ENCODE assay signal across 17 mouse cellular contexts in the genomic region with DNA sequence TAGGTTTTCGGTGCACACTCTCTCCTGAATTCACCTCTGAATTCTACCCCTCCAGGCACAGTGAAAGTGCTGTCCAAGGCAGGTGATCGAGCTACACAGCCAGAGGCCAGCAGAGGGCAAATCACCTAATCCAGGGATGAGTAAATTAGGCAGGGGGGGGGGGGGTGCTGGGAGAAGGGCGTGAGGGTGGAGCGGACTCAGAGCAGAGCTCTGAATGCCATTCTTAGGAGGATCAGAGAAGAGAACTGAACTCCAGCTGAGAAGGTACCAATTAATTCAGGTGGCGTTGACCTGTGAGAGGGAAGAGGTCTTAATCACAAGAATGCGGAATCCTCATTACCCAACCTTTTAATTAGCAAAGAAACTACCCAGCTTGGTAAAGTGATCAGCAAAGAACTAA.
DNase-seq lines count a peak whose midpoint lies in the region; ATAC-seq and TF ChIP-seq lines count a peak whose summit lies in the region.
"Had no signal": no experiment of that assay in that cellular context is flagged by ENCODE, and none has a peak within 500 bp of the region (broad histone marks: within the 10 kb centered on the region; RNA-seq: fewer than 3 reads in every experiment).

No protein-coding gene starts in this region.

- no peaks in the 10 kb centered on the region for H3K36me3 ChIP-seq in midbrain, embryonic 10.5 days
- H3K36me3 ChIP-seq in midbrain, postnatal 0 days (ENCODE audit: insufficient read depth, low read length): no peaks in the 10 kb centered on the region
- H3K36me3 ChIP-seq in hindbrain, embryonic 13.5 days: no peaks in the 10 kb centered on the region
- H3K36me3 ChIP-seq in liver, embryonic 11.5 days (ENCODE audit: control insufficient read depth, insufficient read depth, low read length): no peaks in the 10 kb centered on the region

- no peak overlapping the region for H3K4me2 ChIP-seq in midbrain, postnatal 0 days (ENCODE audit: low read depth, low read length, poor library complexity, severe bottlenecking)
- H3K4me2 ChIP-seq in hindbrain, embryonic 13.5 days: no peak overlapping the region
- no peak overlapping the region for H3K4me2 ChIP-seq in liver, embryonic 11.5 days

- H3K27me3 ChIP-seq in midbrain, embryonic 10.5 days (ENCODE audit: low read depth, poor library complexity, severe bottlenecking): no peaks in the 10 kb centered on the region
- H3K27me3 ChIP-seq in midbrain, postnatal 0 days (ENCODE audit: insufficient read depth, low read length): no peaks in the 10 kb centered on the region
- no peaks in the 10 kb centered on the region for H3K27me3 ChIP-seq in hindbrain, embryonic 13.5 days
- H3K27me3 ChIP-seq in liver, embryonic 11.5 days (replicated peaks; ENCODE audit: control insufficient read depth, insufficient read depth, low read length): no peaks in the 10 kb centered on the region

- peak; percentile 20 for DNase-seq in midbrain, embryonic 10.5 days (ENCODE audit: low spot score)
- DNase-seq in midbrain, postnatal 0 days (ENCODE audit: low spot score): no peak
- DNase-seq in embryo, embryonic 11 days: peak; percentile 15
- DNase-seq in retina, postnatal 1 day: peak; percentile 11
- no peak for DNase-seq in liver, embryonic 11.5 days (ENCODE audit: low spot score)
- DNase-seq in right cerebral cortex, adult 18-20 months: no peak
- no peak for DNase-seq in heart, postnatal 4 days
- DNase-seq: adrenal gland, postnatal 25 days; heart, adult 18-20 months; kidney, adult 9 months; lung, postnatal 10 days; right cerebral cortex, postnatal 4 days had no signal

- no peak for ATAC-seq in midbrain, postnatal 0 days (ENCODE audit: low FRiP score)
- ATAC-seq in hindbrain, embryonic 13.5 days (ENCODE audit: low FRiP score): 0 out of 2 replicates have a peak, but pooled peaks have one; percentile 46
- ATAC-seq in liver, embryonic 11.5 days (replicated peaks; ENCODE audit: low FRiP score): no peak
- ATAC-seq: activated CD4-positive, CD25-positive, alpha-beta regulatory T cell, adult 4 months; inflammation-experienced regulatory T-cells, adult 6 months had no signal

- TF ChIP-seq CTCF in midbrain, postnatal 0 days (IDR thresholded peaks at IDR 0.05): no peak

- no peak overlapping the region for H3K9ac ChIP-seq in midbrain, postnatal 0 days (replicated peaks; ENCODE audit: low read length, poor library complexity, severe bottlenecking)
- H3K9ac ChIP-seq in hindbrain, embryonic 13.5 days: no peak overlapping the region
- no peak overlapping the region for H3K9ac ChIP-seq in liver, embryonic 11.5 days (ENCODE audit: low read depth, low read length)
- H3K9ac ChIP-seq: liver, embryonic 14.5 days had no signal

- WGBS in midbrain, embryonic 10.5 days: 13% methylated on average over 6 of the region's 6 CpGs
- 19% methylated on average over 5 of the region's 6 CpGs for WGBS in midbrain, postnatal 0 days
- 23% methylated on average over 5 of the region's 6 CpGs for WGBS in hindbrain, embryonic 13.5 days
- whole genome bisulfite sequencing in liver, embryonic 11.5 days: 36% methylated on average over 6 of the region's 6 CpGs

- H3K9me3 ChIP-seq in midbrain, embryonic 10.5 days (replicated peaks): 0 out of 2 replicates have a peak, but pooled peaks cover under 1% of the 10 kb centered on the region
- no peaks in the 10 kb centered on the region for H3K9me3 ChIP-seq in midbrain, postnatal 0 days (ENCODE audit: low read length)
- no peaks in the 10 kb centered on the region for H3K9me3 ChIP-seq in hindbrain, embryonic 13.5 days
- H3K9me3 ChIP-seq in liver, embryonic 11.5 days (ENCODE audit: control insufficient read depth, low read length): no peaks in the 10 kb centered on the region

- H3K4me1 ChIP-seq in midbrain, embryonic 10.5 days: peaks cover 30% of the 10 kb centered on the region
- H3K4me1 ChIP-seq in midbrain, postnatal 0 days (ENCODE audit: insufficient read depth, low read length): no peaks in the 10 kb centered on the region
- peaks cover 20% of the 10 kb centered on the region for H3K4me1 ChIP-seq in hindbrain, embryonic 13.5 days (replicated peaks)
- no peaks in the 10 kb centered on the region for H3K4me1 ChIP-seq in liver, embryonic 11.5 days (replicated peaks; ENCODE audit: control insufficient read depth, insufficient read depth, low read length)

- no peak overlapping the region for H3K4me3 ChIP-seq in midbrain, embryonic 10.5 days
- no peak overlapping the region for H3K4me3 ChIP-seq in midbrain, postnatal 0 days (ENCODE audit: low read depth, low read length)
- H3K4me3 ChIP-seq in hindbrain, embryonic 13.5 days: no peak overlapping the region
- H3K4me3 ChIP-seq in liver, embryonic 11.5 days (ENCODE audit: low read depth, low read length): no peak overlapping the region
- H3K4me3 ChIP-seq: erythroblast, embryonic 14.5 days had no signal

- no peak overlapping the region for H3K27ac ChIP-seq in midbrain, embryonic 10.5 days (replicated peaks)
- H3K27ac ChIP-seq in midbrain, postnatal 0 days (ENCODE audit: low read depth, low read length): no peak overlapping the region
- H3K27ac ChIP-seq in hindbrain, embryonic 13.5 days: no peak overlapping the region
- H3K27ac ChIP-seq in liver, embryonic 11.5 days (ENCODE audit: low read depth, low read length): no peak overlapping the region
- H3K27ac ChIP-seq: liver, embryonic 14.5 days had no signal

Comparison
In these comparisons a context has a peak if more than half of its experiments do, and no peak if none do; other contexts are left out.
1. DNase-seq: peak in midbrain, embryonic 10.5 days (single experiment), embryo, embryonic 11 days (single experiment) and retina, postnatal 1 day (single experiment); none in midbrain, postnatal 0 days (single experiment), liver, embryonic 11.5 days (single experiment), right cerebral cortex, adult 18-20 months (single experiment) and heart, postnatal 4 days (single experiment).